Mouse (Mus musculus) retina, postnatal 1 day (tissue): ENCODE data around the gene Cd82.
A peak's percentile ranks its signal among the peaks of the same experiment; 100 is the strongest.

ENCODE experiments used
- DNase-seq: peaks from one replicate; pipeline ENCODE4 v3.0.0-alpha.2; 2012

The Cd82 gene

GRCm38 (mm10) chr2:93462760-93463159 is at the start of gene Cd82:
Gene Cd82, minus strand, starts transcription at chr2:93463140.
- peak; percentile 91 for DNase-seq

GRCm38 (mm10) chr2:93512130-93512529 is 49.2 kb upstream of the Cd82 start:
- DNase-seq: no peak

DNA sequence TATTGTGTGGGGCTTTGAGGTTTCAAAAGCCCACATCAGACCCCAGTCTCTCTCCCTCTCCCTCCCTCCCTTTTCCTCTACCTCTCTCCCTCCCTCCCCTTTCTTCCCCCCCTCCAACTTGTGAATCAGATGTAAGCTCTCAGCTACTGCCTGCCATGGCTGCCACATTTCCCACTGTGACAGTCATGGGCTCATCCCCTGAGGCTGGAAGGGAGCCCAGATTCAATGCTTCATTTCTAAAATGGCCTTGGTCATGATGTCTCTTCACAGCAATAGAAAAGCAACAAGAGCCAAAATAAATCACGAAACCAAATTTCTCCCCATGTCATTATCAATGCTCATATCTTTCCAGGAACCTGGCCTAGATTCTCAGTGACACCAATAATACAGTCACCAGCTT is 47.9 kb upstream of the Cd82 start:
- peak; percentile 44 for DNase-seq

DNA sequence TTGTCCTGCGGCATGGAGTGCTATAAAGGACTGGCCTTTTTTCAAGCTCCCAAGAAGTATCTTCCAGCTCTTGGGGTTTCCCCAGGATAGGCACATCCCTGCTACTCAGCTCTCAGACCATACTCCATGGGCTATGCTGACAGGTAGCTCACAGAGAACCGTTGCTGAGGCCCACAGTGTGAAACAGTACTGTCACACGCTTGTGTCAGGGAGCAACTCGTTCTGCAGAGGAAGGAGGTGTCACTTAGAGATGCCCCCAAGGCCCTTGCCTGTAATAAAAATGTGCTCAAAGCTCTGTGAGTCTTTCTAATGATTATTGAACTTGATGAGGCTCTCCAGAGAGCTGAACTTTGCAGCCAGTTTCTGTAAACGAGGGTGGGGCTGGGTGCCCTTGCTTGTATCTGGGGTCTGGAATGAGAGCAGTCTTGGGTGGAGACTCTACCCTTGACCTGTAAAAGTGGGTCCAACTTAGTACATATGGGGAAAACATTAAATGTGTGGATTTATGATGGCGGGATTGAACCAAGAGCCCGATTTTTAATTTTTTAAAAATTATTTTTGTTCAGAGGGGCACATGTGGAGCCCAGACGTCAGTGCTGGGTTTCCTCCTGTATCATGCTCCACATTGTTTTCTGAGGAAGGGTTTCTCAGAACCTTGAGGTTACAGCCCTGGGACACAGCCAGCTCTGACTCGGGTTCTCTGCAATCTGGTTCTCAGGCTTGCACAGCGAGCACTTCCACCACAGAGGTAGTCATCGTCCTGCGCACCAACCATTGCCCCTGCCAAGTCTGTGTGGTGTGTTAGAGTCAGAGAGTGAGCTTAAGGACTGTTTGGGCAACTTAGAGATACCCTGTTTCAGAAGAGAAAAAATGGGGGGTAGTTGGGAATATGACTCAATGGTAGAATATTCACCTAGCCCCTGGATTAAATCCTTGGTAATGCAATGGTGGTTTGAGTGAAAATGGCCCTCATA is 47.1 kb upstream of the Cd82 start:
- no peak for DNase-seq

GRCm38 (mm10) chr2:93505091-93505490 is 42.2 kb upstream of the Cd82 start:
- no peak for DNase-seq

DNA sequence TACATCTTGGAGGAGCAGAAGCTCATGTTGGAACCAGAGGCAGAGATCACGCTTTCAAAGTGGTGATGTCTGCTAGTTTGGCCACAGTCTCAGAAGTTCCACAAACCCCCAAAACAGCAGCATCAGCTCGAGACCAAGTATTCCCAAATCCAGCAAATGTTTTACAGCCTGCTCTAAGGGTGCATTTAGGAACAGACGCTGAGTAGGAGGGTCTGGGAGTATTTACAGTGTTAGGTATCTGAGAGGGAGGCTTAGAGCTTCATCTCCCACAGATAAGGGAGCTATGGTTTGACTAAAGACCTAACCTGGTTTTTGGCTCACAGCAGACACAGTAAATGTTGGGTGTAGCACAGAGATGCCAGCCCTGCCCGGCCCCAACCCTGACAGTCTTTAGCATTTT is 40.4 kb upstream of the Cd82 start:
- no peak for DNase-seq

DNA sequence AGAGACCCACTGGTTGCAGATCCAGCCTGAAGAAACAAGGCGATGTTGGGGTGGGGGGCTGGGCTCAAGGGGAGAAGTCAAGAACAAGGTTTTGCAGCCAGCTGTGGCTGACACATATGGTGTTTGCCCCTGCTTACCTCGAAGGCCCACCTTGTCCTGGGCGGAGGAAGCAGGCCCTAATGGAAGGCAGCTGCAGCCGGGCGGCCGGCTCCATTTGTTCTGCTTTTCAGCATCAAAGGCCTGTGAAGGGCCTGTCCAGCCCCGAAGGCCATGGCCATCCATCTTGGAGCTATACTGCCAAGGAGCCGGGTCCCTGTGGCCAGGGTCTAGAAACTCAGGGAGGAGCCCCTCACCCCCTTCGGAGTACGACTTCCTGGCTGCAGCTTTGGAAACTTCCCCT is 38.4 kb upstream of the Cd82 start:
- DNase-seq: no peak

DNA sequence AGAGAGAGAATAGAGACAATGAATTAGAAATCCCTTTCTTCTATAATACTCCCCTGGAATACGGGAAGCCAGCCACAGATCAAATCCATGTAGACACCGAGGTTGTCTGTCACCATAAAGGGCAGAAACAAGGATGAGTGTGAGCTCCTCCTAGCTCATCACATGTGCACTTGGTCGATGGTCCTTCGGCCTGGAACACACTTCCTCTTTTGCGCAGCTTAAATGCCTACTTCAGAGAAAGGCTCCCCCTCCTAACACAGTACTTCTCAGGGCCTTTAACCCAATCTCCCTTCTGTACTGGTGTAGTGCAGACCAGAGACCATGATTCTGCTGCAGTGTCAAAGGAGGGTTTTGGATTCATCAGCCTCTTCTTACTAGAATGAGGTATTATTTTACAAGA is 34.3 kb upstream of the Cd82 start:
- DNase-seq: no peak

GRCm38 (mm10) chr2:93495170-93495569 is 32.2 kb upstream of the Cd82 start:
- DNase-seq: no peak

- DNase-seq: no peak
These were observed 30.6 kb upstream of the Cd82 start for GRCm38 (mm10) chr2:93493541-93493940.

DNA sequence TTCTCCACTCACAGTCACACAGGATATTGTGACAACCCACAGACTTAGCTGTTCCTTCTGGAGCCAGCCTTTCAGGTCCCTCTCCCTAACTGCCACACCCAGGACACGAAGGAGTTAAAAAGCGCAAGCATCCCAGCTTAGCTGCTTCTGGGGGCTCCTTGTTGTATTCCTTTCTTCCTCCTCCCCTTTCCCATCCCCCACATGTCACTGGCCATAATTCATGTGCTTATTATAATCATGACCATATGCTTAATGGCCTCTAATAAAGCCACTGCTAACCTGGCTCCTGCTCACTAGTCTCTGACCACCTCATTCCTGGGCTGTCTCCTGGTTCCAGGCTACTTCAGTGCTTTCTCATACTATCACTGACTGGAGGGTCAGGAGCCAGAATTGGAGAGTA is 27.6 kb upstream of the Cd82 start:
- no peak for DNase-seq

GRCm38 (mm10) chr2:93488911-93489587 is 26.1 kb upstream of the Cd82 start:
- DNase-seq: peak; percentile 44

DNA sequence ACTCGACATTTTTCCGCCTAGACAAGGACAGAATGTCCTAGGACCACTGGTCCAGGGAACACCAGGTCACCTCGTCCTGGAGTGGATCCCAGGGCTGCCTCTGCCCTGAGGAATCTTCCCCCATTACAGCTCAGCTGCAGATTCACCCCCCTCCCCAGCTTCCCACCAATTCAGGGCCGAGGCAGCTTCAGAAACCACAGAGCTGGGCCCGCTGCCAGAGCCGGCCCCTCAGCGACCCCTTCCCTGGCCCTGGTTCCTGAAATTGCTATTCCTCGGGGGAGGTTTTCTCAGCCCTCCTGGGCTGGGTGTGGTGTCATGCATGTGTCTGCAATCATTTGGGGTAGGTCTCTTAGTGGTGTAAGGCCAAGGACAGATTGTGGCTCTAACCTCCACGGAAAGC is 22.5 kb upstream of the Cd82 start:
- DNase-seq: peak; percentile 43

GRCm38 (mm10) chr2:93482036-93482644 is 19.2 kb upstream of the Cd82 start:
- peak; percentile 20 for DNase-seq

DNA sequence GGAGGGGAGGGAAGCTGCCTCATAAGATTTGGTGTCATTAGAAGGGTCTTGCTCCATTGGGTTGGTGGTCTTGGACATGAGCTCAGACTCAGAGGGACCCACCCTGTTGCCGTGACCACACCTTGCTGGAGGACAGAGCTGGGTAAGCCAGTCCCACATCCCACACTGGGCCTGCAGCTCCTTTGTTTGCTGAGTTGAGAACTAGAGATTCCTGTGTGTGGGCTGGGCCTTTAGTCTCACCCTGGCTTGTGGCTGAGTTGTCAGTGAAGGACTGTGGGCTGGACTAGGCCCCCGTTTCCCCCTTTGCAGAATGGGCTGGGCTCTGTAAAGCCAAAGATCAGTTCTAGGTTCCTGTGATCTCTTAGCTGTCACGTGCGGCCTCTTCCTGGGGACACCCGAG is 15.8 kb upstream of the Cd82 start:
- DNase-seq: no peak

GRCm38 (mm10) chr2:93477519-93477918 is 14.6 kb upstream of the Cd82 start:
- DNase-seq: peak; percentile 80

DNA sequence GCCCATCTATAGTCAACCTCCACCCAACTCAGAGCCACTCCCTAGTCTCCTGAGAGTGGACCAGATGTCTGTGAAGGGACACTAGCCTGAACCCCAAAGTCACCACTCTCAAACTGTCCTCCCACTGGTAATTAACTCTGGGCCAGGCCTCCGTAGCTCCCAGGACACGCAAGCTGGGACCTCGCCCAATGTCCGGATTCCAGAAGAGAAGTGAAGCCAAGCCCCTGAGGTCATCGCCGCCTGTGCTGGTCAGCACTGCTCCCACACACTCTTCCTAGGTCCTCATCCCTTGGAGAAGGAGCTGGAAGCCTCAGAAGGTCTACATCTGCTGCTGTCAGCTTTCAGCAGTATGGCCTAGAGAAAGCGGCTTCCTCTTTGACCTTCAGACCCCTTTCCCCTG is 13.5 kb upstream of the Cd82 start:
- no peak for DNase-seq

- DNase-seq: peak; percentile 93
These were observed 12.1 kb upstream of the Cd82 start for GRCm38 (mm10) chr2:93475040-93475439.

- DNase-seq: no peak
These were observed 11.0 kb upstream of the Cd82 start for GRCm38 (mm10) chr2:93473915-93474314.

DNA sequence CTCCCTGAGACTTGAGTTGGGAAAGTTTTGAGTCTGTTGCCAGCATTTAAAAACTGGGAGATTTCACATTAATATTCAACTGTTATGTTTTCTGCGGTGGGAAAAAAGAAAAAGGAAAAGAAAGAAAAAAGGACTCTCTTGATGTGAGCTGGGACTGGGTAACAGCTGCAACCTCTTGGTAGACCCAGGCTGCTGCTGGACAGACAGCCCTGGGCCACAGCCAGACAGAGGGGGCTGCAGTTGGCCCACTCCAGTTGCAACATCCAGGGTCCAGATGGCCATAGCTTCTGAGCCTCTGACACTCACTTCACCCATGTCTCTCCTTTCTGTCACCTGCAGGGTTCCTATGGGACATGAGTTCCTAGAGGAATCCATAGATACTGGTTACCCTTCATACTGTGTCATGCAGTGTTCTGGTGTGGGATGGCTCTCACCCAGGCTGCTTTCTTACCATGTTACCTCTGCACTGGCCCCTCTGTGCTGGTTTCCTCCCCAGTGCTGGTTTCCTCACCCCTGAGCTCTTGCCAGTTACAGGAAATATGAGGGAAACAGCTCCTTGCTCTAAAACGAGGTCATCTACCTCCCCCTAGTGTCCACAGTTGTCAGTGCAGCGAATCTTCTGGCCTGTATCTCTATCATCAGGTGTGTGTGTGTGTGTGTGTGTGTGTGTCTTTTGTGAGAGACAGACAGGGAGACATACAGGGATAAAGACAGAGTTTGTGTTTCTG is 8.1 kb upstream of the Cd82 start:
- DNase-seq: peak; percentile 90

GRCm38 (mm10) chr2:93470127-93470526 is 7.2 kb upstream of the Cd82 start:
- peak; percentile 76 for DNase-seq

DNA sequence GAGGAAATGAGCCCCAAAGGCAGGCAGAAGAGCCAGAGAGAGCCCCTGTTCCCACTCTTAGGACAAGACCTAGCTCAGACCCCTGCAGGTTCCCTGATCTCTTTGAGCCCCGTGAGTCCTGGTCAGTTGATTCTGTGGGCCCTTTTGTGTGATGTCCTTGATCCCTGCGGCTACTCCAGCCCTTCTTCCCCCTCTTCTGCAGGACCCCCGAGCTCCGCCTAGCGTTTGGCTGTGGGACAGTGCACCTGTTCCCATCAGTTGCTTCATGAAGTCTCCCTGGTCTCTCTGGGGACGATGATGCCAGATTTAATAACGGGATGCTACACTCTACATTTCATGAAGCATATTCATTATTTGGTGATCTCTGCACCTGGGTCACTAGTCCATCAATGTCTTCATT is 6.2 kb upstream of the Cd82 start:
- DNase-seq: peak; percentile 78

DNA sequence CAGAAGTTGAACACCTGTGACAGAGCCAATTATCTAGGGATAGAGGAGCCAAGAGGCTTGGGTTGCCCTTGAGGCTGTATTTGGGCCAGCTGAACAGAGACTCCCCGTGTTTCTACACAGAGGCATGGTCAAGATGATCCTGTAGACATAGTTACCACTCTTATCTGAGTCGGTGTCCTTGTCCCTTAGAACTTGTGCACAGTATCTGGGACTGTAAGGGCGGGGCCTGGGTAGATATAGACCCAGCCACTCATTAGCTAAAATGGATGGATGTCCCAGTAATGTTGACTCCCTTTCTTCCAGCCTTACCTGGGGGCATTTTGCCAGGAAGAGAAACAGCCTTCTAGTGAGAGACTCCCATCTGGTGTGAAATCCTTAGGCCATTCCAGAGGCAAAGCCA is 3.4 kb upstream of the Cd82 start:
- DNase-seq: no peak
